Mouse (Mus musculus): Measurements from ENCODE around the gene Gprasp2.
"Not testable (repeated sequence)": the region's sequence is repeated elsewhere in the genome, so short reads cannot be mapped to it uniquely, and the experiment has no call there.

- not testable (repeated sequence) for TF ChIP-seq POLR2A (IDR thresholded peaks at IDR 0.05; ENCODE audit: borderline replicate concordance, extremely low read depth, low read depth, low read length); CTCF (IDR thresholded peaks at IDR 0.05; ENCODE audit: insufficient read depth, low read length)
Measured at GRCm38 (mm10) chrX:135795591-135796304, 43.1 kb upstream of the Gprasp2 start.

Measured in lung, adult 2 months (tissue).